Mouse (Mus musculus) midbrain, embryonic 15.5 days (tissue): ENCODE measurements around the gene Zfp213. TPM values are rescaled to one million over a fixed set of nuclear protein-coding genes. Genes with fewer than 3 reads are reported as not detected.

Experiments
- ATAC-seq: fragments of 200-750 bp; cut with Nextera tagmentation; replicated peaks from 2 replicates; pipeline ENCODE4 v1.8.0; 2017; ENCODE audit warnings: moderate TSS enrichment
- H3K27ac ChIP-seq: fragments of 300-500 bp; sonication (generic); 2 replicates; pipeline ENCODE4 v1.5.1; 2015; ENCODE audit warnings: mild to moderate bottlenecking, inconsistent platforms
- H3K27me3 ChIP-seq: fragments of 300-500 bp; sonication (generic); replicated peaks from 2 replicates; pipeline ENCODE4 v1.6.1; 2015; ENCODE audit warnings: inconsistent platforms
- H3K36me3 ChIP-seq: fragments of 300-500 bp; sonication (generic); replicated peaks from 2 replicates; pipeline ENCODE4 v1.6.1; 2015; ENCODE audit warnings: inconsistent platforms
- H3K4me1 ChIP-seq: fragments of 300-500 bp; sonication (generic); 2 replicates; pipeline ENCODE4 v1.6.1; 2015; ENCODE audit warnings: inconsistent platforms
- H3K4me2 ChIP-seq: fragments of 300-500 bp; sonication (generic); 2 replicates; pipeline ENCODE4 v1.6.1; 2015; ENCODE audit warnings: inconsistent platforms, mild to moderate bottlenecking, moderate library complexity
- H3K4me3 ChIP-seq: fragments of 300-500 bp; sonication (generic); 2 replicates; pipeline ENCODE4 v1.5.1; 2015; ENCODE audit warnings: mild to moderate bottlenecking, inconsistent platforms
- H3K9ac ChIP-seq: fragments of 300-500 bp; sonication (generic); 2 replicates; pipeline ENCODE4 v1.6.1; 2015; ENCODE audit warnings: mild to moderate bottlenecking, inconsistent platforms
- H3K9me3 ChIP-seq: fragments of 300-500 bp; sonication (generic); 2 replicates; pipeline ENCODE4 v1.6.1; 2016; ENCODE audit warnings: inconsistent platforms
- WGBS: fragments of 180-500 bp; shearing (Covaris S2); methylation state at CpG from one replicate; pipeline ENCODE4 v1.1.7; 2015; ENCODE audit warnings: mixed read lengths; 5-methylcytosine and 5-hydroxymethylcytosine counted together
- polyA plus RNA-seq: library from polyadenylated mRNA; unstranded; fragments of >200 nt; fragmentation: Nextera tagmentation; extraction: Ambion mirVana; gene quantifications from 2 replicates; pipeline ENCODE4 v1.2.1, GENCODE M21; 2015

Gene Zfp213
- polyA plus RNA-seq = 19.4 and 19.7 TPM in 2 replicates

DNA sequence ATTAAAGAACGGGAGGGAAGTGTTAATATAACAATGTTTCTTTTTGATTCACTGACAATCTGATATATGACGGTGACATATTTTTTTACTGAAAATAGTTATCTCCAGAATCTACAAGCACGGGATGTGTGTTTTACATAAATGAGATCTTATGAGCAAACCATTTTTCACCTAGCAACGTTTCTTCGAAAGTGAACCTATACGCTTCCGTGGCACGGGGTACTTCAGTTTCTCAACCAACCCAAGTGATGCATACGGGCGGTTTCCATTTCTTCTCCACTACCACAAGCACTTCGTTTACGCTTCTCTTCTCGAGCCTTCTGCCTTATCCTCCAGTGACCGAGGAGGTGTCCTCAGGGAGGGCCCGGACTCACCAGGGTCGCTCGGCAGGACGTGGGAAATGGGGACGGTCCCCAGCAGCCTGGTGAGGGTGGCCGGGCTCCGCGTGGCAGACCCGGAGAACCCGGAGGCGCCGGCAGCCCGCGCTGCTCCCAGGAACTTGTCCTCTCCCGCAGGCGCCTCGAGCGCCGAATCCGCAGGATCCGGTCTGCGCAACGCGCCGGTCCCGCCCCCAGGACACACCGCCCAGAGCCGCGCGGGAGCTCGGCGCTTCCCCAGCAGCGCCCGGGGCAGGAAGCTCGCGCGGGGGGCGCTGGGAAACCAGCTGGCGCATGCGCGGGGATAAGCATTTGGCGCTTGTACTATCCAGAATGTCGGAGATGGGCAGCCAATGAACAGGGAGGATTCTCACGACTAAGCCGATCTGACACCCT is at the start of gene Zfp213:
TSS of gene Zfp213 (minus strand) at position 644 of the 773 bp plus-strand sequence.
- Histone ChIP-seq H3K4me3 (peak within 1 kb of the TSS; percentile 87), H3K4me1 (peaks cover 17% of the 10 kb centered on the region), H3K4me2 (peak within 1 kb of the TSS; percentile 82), H3K36me3 (peaks cover 12% of the 10 kb centered on the region), H3K27ac (peak within 1 kb of the TSS; percentile 92), H3K9me3 (no peaks in the 10 kb centered on the region), H3K27me3 (no peaks in the 10 kb centered on the region), H3K9ac (peak within 1 kb of the TSS; percentile 87)
- ATAC-seq = peak; percentile 95
- 1% methylated on average over 59 of the region's 59 CpGs for WGBS

DNA sequence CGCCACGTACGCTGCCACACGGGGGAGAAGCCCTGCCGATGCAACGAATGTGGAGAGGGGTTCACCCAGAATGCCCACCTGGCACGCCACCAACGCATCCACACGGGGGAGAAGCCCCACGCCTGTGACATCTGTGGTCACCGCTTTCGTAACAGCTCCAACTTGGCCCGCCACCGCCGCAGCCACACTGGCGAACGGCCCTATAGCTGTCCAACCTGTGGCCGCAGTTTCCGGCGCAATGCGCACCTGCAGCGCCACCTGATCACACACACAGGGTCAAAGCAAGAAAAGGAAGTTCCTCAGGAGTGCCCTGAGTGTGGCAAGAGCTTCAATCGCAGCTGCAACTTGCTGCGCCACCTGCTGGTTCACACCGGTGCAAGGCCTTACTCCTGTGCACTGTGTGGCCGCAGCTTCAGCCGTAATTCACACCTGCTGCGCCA is 46.3 kb upstream of the Zfp213 start:
- H3K27ac ChIP-seq = no peak overlapping the region
- H3K4me1 ChIP-seq = no peaks in the 10 kb centered on the region
- no peak for ATAC-seq
- H3K4me2 ChIP-seq = no peak overlapping the region
- no peaks in the 10 kb centered on the region for H3K9me3 ChIP-seq
- H3K4me3 ChIP-seq = no peak overlapping the region
- no peaks in the 10 kb centered on the region for H3K36me3 ChIP-seq
- no peak overlapping the region for H3K9ac ChIP-seq
- 88% methylated on average over 28 of the region's 28 CpGs for WGBS
- H3K27me3 ChIP-seq = no peaks in the 10 kb centered on the region

DNA sequence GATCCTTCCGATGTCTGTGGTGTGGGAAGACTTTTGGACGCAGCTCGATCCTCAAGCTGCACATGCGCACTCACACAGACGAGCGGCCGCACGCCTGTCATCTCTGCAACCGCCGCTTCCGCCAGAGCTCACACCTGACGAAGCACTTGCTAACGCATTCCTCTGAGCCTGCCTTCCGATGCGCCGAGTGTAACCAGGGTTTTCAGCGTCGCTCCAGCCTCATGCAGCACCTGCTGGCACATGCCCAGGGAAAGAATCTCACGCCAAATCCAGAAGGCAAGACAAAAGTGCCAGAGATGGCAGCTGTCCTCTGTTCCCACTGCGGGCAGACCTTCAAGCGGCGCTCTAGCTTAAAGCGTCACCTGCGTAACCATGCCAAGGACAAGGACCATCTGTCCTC is 45.6 kb upstream of the Zfp213 start:
- Histone ChIP-seq H3K4me1 (no peaks in the 10 kb centered on the region), H3K36me3 (no peaks in the 10 kb centered on the region), H3K9ac (no peak overlapping the region), H3K27me3 (no peaks in the 10 kb centered on the region), H3K9me3 (no peaks in the 10 kb centered on the region), H3K4me3 (no peak overlapping the region), H3K4me2 (no peak overlapping the region), H3K27ac (no peak overlapping the region)
- ATAC-seq = no peak
- WGBS = 94% methylated on average over 24 of the region's 24 CpGs

DNA sequence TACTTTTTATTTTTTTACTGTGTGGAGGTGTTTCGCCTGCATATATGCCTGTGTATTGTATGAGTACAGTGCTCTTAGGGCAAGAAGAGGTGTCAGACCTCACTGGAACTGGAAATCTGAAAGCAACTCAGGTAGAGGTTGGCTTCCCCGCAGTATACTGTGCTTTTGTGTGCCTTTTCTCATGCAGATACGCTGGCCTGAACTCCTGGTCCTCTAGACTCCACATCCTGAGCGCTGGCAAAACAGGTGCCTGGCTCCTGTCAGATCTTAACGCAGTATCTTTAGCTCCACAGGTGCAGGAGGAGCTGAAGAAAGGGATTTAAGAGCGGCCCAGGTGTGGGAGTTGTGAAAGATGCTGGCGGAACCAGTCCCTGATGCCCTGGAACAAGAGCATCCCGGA is 41.2 kb upstream of the Zfp213 start:
- Histone ChIP-seq H3K4me3 (no peak overlapping the region), H3K27me3 (no peaks in the 10 kb centered on the region), H3K4me1 (no peaks in the 10 kb centered on the region), H3K9ac (no peak overlapping the region), H3K9me3 (no peaks in the 10 kb centered on the region), H3K4me2 (no peak overlapping the region), H3K27ac (no peak overlapping the region), H3K36me3 (no peaks in the 10 kb centered on the region)
- 83% methylated on average over 8 of the region's 8 CpGs for WGBS
- no peak for ATAC-seq

DNA sequence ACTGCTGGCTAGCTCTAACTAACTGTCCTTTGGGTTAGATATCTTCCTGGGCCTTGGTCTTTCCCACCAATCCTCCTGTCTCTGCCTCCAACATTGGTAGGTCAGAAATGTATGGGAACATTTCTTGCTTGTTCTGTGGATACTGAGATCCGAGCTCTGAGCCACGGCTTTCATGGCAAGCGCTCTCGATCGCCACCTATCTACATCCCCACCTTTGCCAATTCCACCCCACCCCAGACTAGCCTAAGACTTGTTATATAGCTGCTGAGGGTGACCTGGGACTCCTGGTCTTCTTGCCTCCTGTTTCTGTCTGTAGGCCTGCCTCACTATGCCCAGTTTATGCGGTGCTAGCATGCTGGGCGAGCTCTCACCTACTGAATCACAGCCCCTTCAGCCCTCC is 40.4 kb upstream of the Zfp213 start:
- Histone ChIP-seq H3K36me3 (no peaks in the 10 kb centered on the region), H3K4me3 (no peak overlapping the region), H3K9ac (no peak overlapping the region), H3K27me3 (no peaks in the 10 kb centered on the region), H3K9me3 (no peaks in the 10 kb centered on the region), H3K27ac (no peak overlapping the region), H3K4me1 (peaks cover 3% of the 10 kb centered on the region; the same call in 1 of the 2 replicates), H3K4me2 (no peak overlapping the region)
- 82% methylated on average over 7 of the region's 7 CpGs for WGBS
- ATAC-seq = no peak

DNA sequence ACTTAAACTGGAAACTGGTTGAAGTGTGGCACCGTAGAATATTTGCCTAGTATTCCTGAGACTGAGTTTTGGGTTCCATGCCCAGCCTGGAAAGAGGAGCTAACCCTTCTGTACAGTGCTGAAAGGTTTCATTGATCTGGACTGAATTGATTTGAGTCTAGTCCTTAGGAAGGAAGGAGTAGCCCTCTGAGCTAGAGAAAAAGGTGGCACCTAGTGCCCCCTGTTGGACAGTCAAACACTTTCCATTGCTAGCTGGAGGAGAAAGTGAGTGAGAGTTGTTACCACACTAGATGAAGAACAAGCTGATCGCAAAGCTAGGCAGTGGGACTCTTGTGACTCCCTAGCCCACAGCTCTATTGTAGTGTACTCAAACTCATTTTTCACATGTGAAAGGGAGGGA is 39.5 kb upstream of the Zfp213 start:
- peaks cover 3% of the 10 kb centered on the region; the same call in 1 of the 2 replicates for H3K4me1 ChIP-seq
- no peak overlapping the region for H3K27ac ChIP-seq
- H3K9ac ChIP-seq = no peak overlapping the region
- no peaks in the 10 kb centered on the region for H3K9me3 ChIP-seq
- H3K4me2 ChIP-seq = no peak overlapping the region
- WGBS = 50% methylated on average over 2 of the region's 2 CpGs
- no peak overlapping the region for H3K4me3 ChIP-seq
- H3K36me3 ChIP-seq = no peaks in the 10 kb centered on the region
- H3K27me3 ChIP-seq = no peaks in the 10 kb centered on the region
- no peak for ATAC-seq

DNA sequence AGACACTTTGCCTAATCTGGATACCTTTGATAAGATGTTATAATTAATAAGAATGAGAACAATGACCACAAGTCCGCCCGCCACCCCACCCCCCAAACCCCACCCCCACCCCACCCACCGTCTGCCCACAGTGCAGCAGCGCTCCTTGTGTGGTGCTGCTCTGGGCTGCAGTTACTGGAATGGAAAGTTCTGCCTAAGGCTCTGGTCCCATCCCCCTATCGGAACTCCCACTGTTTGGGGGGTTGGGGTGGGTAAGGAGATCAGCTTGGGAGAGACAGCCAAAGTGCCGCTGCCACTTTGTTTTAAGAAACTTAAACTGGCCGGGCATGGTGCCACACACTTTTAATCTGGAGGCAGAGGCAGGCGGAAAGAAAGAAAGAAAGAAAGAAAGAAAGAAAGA is 39.0 kb upstream of the Zfp213 start:
- WGBS = 14% methylated on average over 8 of the region's 8 CpGs
- Histone ChIP-seq H3K9ac (no peak overlapping the region), H3K4me3 (no peak overlapping the region), H3K4me1 (peaks cover 3% of the 10 kb centered on the region; the same call in 1 of the 2 replicates), H3K36me3 (no peaks in the 10 kb centered on the region), H3K27me3 (no peaks in the 10 kb centered on the region), H3K27ac (no peak overlapping the region), H3K9me3 (no peaks in the 10 kb centered on the region), H3K4me2 (no peak overlapping the region)
- ATAC-seq = no peak

DNA sequence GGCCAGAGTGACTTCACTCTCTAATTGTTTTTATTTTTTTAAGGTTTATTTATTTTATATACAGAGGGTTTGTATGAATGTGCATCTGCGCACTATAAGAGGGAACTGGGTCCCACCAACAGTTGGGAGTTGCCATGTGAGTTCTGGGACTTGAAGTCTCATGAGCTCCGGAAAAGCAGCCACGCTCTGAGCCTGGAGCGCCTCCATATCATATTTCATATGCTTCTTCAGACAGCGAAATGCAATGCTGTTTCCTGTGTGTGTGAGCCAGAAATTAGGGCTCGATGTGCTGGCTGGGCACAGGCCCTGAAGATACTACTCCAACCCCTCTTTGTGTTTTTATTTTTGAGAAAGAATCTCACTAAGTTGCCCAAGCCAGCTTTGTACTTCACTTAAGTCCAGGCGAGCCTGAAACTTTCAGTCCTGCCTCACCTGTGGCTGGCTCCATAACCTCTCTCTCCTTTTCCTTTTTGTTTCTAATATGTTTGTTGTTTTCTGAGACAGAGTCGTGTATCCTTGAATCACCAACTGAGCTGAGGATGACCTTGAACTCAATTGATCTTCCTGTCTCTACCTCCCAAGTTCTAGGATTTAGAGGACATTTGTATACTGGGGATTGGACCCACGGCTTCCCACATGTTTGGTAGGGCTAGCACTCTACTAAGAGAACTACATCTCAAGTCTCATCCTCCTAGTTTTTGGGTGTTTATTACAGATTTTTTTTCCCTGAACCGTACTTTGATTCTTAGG is 38.0 kb upstream of the Zfp213 start:
- H3K27me3 ChIP-seq = no peaks in the 10 kb centered on the region
- WGBS = 50% methylated on average over 10 of the region's 10 CpGs
- H3K4me2 ChIP-seq = no peak overlapping the region
- H3K27ac ChIP-seq = no peak overlapping the region
- peaks cover 3% of the 10 kb centered on the region; the same call in 1 of the 2 replicates for H3K4me1 ChIP-seq
- ATAC-seq = no peak
- H3K36me3 ChIP-seq = no peaks in the 10 kb centered on the region
- H3K9me3 ChIP-seq = no peaks in the 10 kb centered on the region
- H3K9ac ChIP-seq = no peak overlapping the region
- no peak overlapping the region for H3K4me3 ChIP-seq

DNA sequence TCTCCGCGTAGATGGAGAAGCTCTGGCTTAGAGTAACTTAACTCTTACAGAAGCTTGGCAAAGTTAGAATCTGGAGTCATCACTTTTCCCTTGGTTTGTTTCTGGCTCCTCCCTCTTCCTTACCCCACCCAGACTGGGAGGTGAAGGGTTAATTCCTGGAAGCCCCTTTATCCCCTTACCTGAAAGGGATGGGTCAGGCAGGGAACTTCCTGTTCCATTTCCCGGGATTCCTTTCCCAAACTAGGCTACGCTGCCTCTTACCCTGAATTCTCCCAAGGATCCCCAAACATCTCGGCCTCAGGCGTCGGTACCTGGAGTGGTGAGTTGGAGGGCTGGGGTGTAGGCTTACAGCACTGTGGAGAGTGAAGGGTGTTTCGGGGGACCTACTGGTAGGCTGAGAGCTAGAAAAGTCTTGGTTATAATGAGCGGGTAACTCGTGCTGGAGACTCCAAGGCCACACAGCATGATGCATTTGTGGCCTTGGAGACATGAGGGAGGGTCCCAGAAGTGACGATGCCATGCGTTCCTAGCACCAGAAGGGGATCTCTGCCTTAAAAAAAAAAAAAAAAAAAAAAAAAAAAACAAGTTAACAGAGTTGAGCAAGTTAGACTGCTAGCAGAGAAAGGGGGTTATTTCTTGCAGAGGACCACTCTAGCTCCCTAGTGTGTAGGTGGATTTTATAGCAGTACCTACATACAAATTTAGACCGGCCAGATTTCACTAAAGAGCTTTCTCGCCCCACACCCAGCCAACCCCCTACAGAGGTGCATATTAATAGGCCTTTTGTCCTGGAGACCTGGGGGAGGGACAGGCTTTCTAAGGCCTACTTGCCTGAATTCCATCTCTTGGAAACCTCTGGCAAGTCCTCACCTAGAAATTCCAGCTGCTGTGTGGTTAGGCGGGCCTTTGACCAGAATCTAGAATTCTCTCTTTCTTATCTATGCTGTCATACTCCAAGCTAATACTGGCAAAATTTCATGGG is 36.9 kb upstream of the Zfp213 start, which contains the start of gene Zscan10:
TSS of gene Zscan10 (plus strand) at position 216 of the 982 bp plus-strand sequence.
- peak within 1 kb of the TSS; percentile 55 for H3K4me2 ChIP-seq
- H3K4me3 ChIP-seq = 0 out of 2 replicates have a peak within 1 kb of the TSS, but pooled peaks have one; percentile 44
- no peak within 1 kb of the TSS for H3K27ac ChIP-seq
- no peak for ATAC-seq
- H3K4me1 ChIP-seq = peaks cover 3% of the 10 kb centered on the region; the same call in 1 of the 2 replicates
- no peaks in the 10 kb centered on the region for H3K27me3 ChIP-seq
- no peak within 1 kb of the TSS for H3K9ac ChIP-seq
- WGBS = 31% methylated on average over 15 of the region's 15 CpGs
- H3K36me3 ChIP-seq = no peaks in the 10 kb centered on the region
- no peaks in the 10 kb centered on the region for H3K9me3 ChIP-seq

DNA sequence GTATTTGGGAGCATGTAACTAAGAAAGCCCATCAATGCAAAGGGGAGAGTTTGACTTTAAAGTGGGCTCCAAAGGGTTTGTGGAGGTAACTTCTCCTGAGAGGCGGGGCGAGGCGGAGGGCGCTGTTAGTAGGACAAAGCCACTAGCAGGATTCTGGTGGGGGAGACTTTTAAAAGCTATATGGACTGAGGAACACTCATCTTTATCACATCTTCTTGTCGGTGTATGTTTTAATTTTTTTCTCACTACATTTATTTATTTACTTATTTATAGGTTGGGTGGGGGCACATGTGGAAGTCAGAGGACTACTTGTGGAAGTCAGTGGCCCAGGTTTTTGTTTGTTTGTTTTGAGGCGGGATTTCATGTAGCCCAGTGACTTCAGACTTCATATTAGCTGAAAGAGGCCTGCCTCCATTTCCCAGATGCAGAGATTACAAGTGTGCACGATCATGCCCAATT is 35.6 kb upstream of the Zfp213 start:
- peak; percentile 24 for ATAC-seq
- H3K36me3 ChIP-seq = no peaks in the 10 kb centered on the region
- peak overlapping the region; percentile 58; the same call in 1 of the 2 replicates for H3K27ac ChIP-seq
- peaks cover 3% of the 10 kb centered on the region; the same call in 1 of the 2 replicates for H3K4me1 ChIP-seq
- H3K4me3 ChIP-seq = peak overlapping the region; percentile 44
- WGBS = 38% methylated on average over 7 of the region's 7 CpGs
- H3K9me3 ChIP-seq = no peaks in the 10 kb centered on the region
- H3K4me2 ChIP-seq = peak overlapping the region; percentile 55
- H3K9ac ChIP-seq = peak overlapping the region; percentile 36
- H3K27me3 ChIP-seq = no peaks in the 10 kb centered on the region
